In genomic region chr17:70807885-70808284, GRCm38 (mm10) we compare ENCODE assay signal across 23 mouse cellular contexts. TPM values are rescaled to one million over a fixed set of nuclear protein-coding genes. Genes with fewer than 3 reads are reported as not detected.
DNase-seq lines count a peak whose midpoint lies in the region; TF ChIP-seq lines count a peak whose summit lies in the region.
"Had no signal": no experiment of that assay in that cellular context is flagged by ENCODE, and none has a peak within 500 bp of the region (broad histone marks: within the 10 kb centered on the region; RNA-seq: fewer than 3 reads in every experiment).

No protein-coding gene starts in this region.

- H3K9ac ChIP-seq in CH12.LX (ENCODE audit: insufficient read depth, low read depth) (no peak overlapping the region), ES-Bruce4 (ENCODE audit: low read depth, poor library complexity, severe bottlenecking) (0 out of 2 replicates have a peak overlapping the region, but pooled peaks have one; percentile 3)
- H3K9ac ChIP-seq: embryonic facial prominence, embryonic 15.5 days; forebrain, embryonic 12.5 days had no signal

- H3K4me1 ChIP-seq in CH12.LX (ENCODE audit: control insufficient read depth in 1 of 2, insufficient read depth in 2 of 2) (peaks cover 10 to 36% of the 10 kb centered on the region in 2 experiments), ES-Bruce4 (ENCODE audit: control insufficient read depth, insufficient read depth, low read length) (no peaks in the 10 kb centered on the region)
- H3K4me1 ChIP-seq: embryonic facial prominence, embryonic 15.5 days had no signal

- no peak for TF ChIP-seq POLR2A in CH12.LX (IDR thresholded peaks at IDR 0.05; ENCODE audit: low read depth, low read length)
- no peak for TF ChIP-seq POLR2A in ES-Bruce4 (IDR thresholded peaks at IDR 0.05; ENCODE audit: insufficient read depth, low read length)

- in situ Hi-C loops in CH12.LX (cut with MboI; ENCODE audit: low pct_ligation_motif_present, low pct_unique_long_range_greater_than_20kb, low sequenced_read_pairs): no loop called here

- H3K4me3 ChIP-seq in CH12.LX (replicated peaks in 1 of 3; ENCODE audit: low read depth in 2 of 3, low read length in 2 of 3, poor library complexity in 1 of 3): peak overlapping the region in 2 of 3 experiments; percentile 44 to 49
- no peak overlapping the region for H3K4me3 ChIP-seq in ES-Bruce4 (ENCODE audit: low read depth, low read length)
- H3K4me3 ChIP-seq: embryonic facial prominence, embryonic 15.5 days; erythroblast, embryonic 14.5 days; forebrain, embryonic 10.5 days; forebrain, embryonic 12.5 days had no signal

- no peak; the same call in 1 of the 2 replicates for TF ChIP-seq RAD21 in CH12.LX (IDR thresholded peaks at IDR 0.05; ENCODE audit: low read depth, low read length)

- peak overlapping the region; percentile 83; the same call in 1 of the 2 replicates for H3K4me2 ChIP-seq in CH12.LX (ENCODE audit: insufficient read depth, low read depth, poor library complexity, severe bottlenecking)
- H3K4me2 ChIP-seq: forebrain, embryonic 12.5 days had no signal

- TF ChIP-seq EP300 in CH12.LX (IDR thresholded peaks at IDR 0.05; ENCODE audit: low read length) (peak; percentile 96), ES-Bruce4 (IDR thresholded peaks at IDR 0.05; ENCODE audit: insufficient read depth, low read depth, low read length) (no peak)

- no peaks in the 10 kb centered on the region for H3K36me3 ChIP-seq in CH12.LX (replicated peaks in 1 of 2; ENCODE audit: control insufficient read depth in 1 of 2, insufficient read depth in 1 of 2, low read length in 1 of 2)
- no peaks in the 10 kb centered on the region for H3K36me3 ChIP-seq in ES-Bruce4 (ENCODE audit: control insufficient read depth, insufficient read depth, low read length, poor library complexity, severe bottlenecking)
- H3K36me3 ChIP-seq: embryonic facial prominence, embryonic 13.5 days; embryonic facial prominence, embryonic 15.5 days; forebrain, embryonic 10.5 days; forebrain, embryonic 12.5 days; G1E had no signal

- DNase-seq in CH12.LX (ENCODE audit: extremely low read depth): peak; percentile 89
- no peak for DNase-seq in adipocyte (ENCODE audit: low spot score)
- DNase-seq in spleen, adult 18-20 months: no peak
- DNase-seq in spleen, adult 12 weeks (ENCODE audit: low spot score): no peak
- DNase-seq: adrenal gland, adult 2 months; adrenal gland, postnatal 10 days; adrenal gland, postnatal 25 days; B cell, adult 2 months; cerebellum, adult 11 months; cerebellum, adult 18-20 months; cerebellum, adult 8-10 months; cerebellum, adult 9-11 months; cerebellum, postnatal 14 days; cerebellum, postnatal 36 days; embryo, embryonic 11 days had no signal

- H3K9me3 ChIP-seq in CH12.LX (replicated peaks; ENCODE audit: low read length) (no peaks in the 10 kb centered on the region), ES-Bruce4 (replicated peaks; ENCODE audit: control insufficient read depth, insufficient read depth, low read length, poor library complexity, severe bottlenecking) (no peaks in the 10 kb centered on the region)
- H3K9me3 ChIP-seq: embryonic facial prominence, embryonic 13.5 days; embryonic facial prominence, embryonic 15.5 days; forebrain, embryonic 10.5 days; forebrain, embryonic 12.5 days had no signal

- H3K27me3 ChIP-seq in CH12.LX (replicated peaks) (no peaks in the 10 kb centered on the region), ES-Bruce4 (ENCODE audit: control insufficient read depth, insufficient read depth, low read length, poor library complexity, severe bottlenecking) (no peaks in the 10 kb centered on the region)
- H3K27me3 ChIP-seq: embryonic facial prominence, embryonic 13.5 days; embryonic facial prominence, embryonic 15.5 days; Patski had no signal

- H3K27ac ChIP-seq in CH12.LX (ENCODE audit: insufficient read depth, low read depth): peak overlapping the region; percentile 79
- H3K27ac ChIP-seq in ES-Bruce4 (ENCODE audit: insufficient read depth, low read length): peak overlapping the region; percentile 20; the same call in 1 of the 2 replicates
- H3K27ac ChIP-seq: embryonic facial prominence, embryonic 13.5 days; embryonic facial prominence, embryonic 15.5 days; forebrain, embryonic 10.5 days; forebrain, embryonic 12.5 days had no signal

- dilution Hi-C loops in CH12.LX (cut with MboI; ENCODE audit: extremely low pct_ligation_motif_present, extremely low pct_unique_long_range_greater_than_20kb, low sequenced_read_pairs): no loop called here

- H3K79me2 ChIP-seq in CH12.LX (replicated peaks; ENCODE audit: control insufficient read depth, extremely low read depth, insufficient read depth, poor library complexity, severe bottlenecking): no peaks in the 10 kb centered on the region

- TF ChIP-seq CTCF in CH12.LX (conservative IDR thresholded peaks at IDR 0.05 in 1 of 2, IDR thresholded peaks at IDR 0.05 in 1 of 2; ENCODE audit: low read depth in 2 of 2, low read length in 2 of 2) (no peak), ES-Bruce4 (IDR thresholded peaks at IDR 0.05; ENCODE audit: low read depth, low read length) (no peak)

TF ChIP-seq in CH12.LX, 34 proteins besides CTCF, POLR2A, EP300 and RAD21:
- TF ChIP-seq MAFK (IDR thresholded peaks at IDR 0.05; ENCODE audit: insufficient replicate concordance, low read length) (0 out of 2 replicates have a peak, but pooled peaks have one; percentile 52), MAZ (IDR thresholded peaks at IDR 0.05; ENCODE audit: low read depth, low read length) (0 out of 2 replicates have a peak, but pooled peaks have one; percentile 38), MAX (IDR thresholded peaks at IDR 0.05; ENCODE audit: low read length) (0 out of 2 replicates have a peak, but pooled peaks have one; percentile 34), ZNF384 (IDR thresholded peaks at IDR 0.05; ENCODE audit: low read depth, low read length) (peak; percentile 75), MEF2A (IDR thresholded peaks at IDR 0.05; ENCODE audit: borderline replicate concordance, low read depth, low read length) (peak; percentile 94), PAX5 (IDR thresholded peaks at IDR 0.05; ENCODE audit: low read length) (no peak), USF1 (IDR thresholded peaks at IDR 0.05; ENCODE audit: low read depth, low read length) (no peak), ZC3H11A (IDR thresholded peaks at IDR 0.05; ENCODE audit: low read depth, low read length) (no peak), ETS1 (conservative IDR thresholded peaks at IDR 0.05; ENCODE audit: low read depth, low read length) (peak; percentile 93), ELF1 (IDR thresholded peaks at IDR 0.05; ENCODE audit: low read depth, low read length) (no peak), JUN (IDR thresholded peaks at IDR 0.05; ENCODE audit: insufficient read depth, low read depth, low read length) (peak; percentile 62), JUND (conservative IDR thresholded peaks at IDR 0.05; ENCODE audit: low read depth, low read length) (peak; percentile 84), MYC (IDR thresholded peaks at IDR 0.05; ENCODE audit: low read depth, low read length) (peak; percentile 70; the same call in 1 of the 2 replicates), TCF12 (IDR thresholded peaks at IDR 0.05; ENCODE audit: low read depth, low read length) (peak; percentile 86), IRF4 (IDR thresholded peaks at IDR 0.05; ENCODE audit: low read depth, low read length) (peak; percentile 85), GABPA (IDR thresholded peaks at IDR 0.05; ENCODE audit: insufficient replicate concordance, low read depth, low read length) (no peak), BHLHE40 (IDR thresholded peaks at IDR 0.05; ENCODE audit: low read depth, low read length) (peak; percentile 83), CHD2 (IDR thresholded peaks at IDR 0.05; ENCODE audit: low read length) (peak; percentile 58; the same call in 1 of the 2 replicates), SIN3A (IDR thresholded peaks at IDR 0.05; ENCODE audit: low read length) (peak; percentile 59), RCOR1 (conservative IDR thresholded peaks at IDR 0.05; ENCODE audit: low read depth, low read length) (0 out of 2 replicates have a peak, but pooled peaks have one; percentile 44)

RNA-seq across cellular contexts. Expression of gene Tgif1, which starts 45.5 kb away (rescaled TPM):
- total RNA-seq in CH12.LX (2012; rRNA removed): 37.0 and 44.5 TPM in 2 replicates
- 66.3 and 70.6 TPM in 2 replicates for total RNA-seq in CH12.LX (2014; rRNA removed)
- polyA plus RNA-seq in CH12.LX (2012; ENCODE audit: insufficient read length, low read depth): 59.2 and 74.4 TPM in 2 replicates
- polyA plus RNA-seq in ES-Bruce4 (2011; ENCODE audit: insufficient read depth, insufficient read length, low read depth, missing spikeins): 218 and 227 TPM in 2 replicates
